Mouse (Mus musculus): ENCODE measurements around the gene Pdzk1ip1. TPM values are rescaled to one million over a fixed set of nuclear protein-coding genes. Genes with fewer than 3 reads are reported as not detected.

The Pdzk1ip1 gene
- total and polyA plus RNA-seq, 3 experiments: 0.14 TPM; not detected in 2

- TF ChIP-seq MYB (IDR thresholded peaks at IDR 0.05; ENCODE audit: low read depth, low read length): no peak
- peak; percentile 98 for TF ChIP-seq TCF12 (IDR thresholded peaks at IDR 0.05; ENCODE audit: low read depth, low read length)
- TF ChIP-seq GABPA (IDR thresholded peaks at IDR 0.05; ENCODE audit: low read depth, low read length): no peak
- no peak for TF ChIP-seq ZNF384 (IDR thresholded peaks at IDR 0.05; ENCODE audit: low read depth, low read length)
- TF ChIP-seq POLR2AphosphoS2 (IDR thresholded peaks at IDR 0.05; ENCODE audit: low read length): peak; percentile 27; the same call in 1 of the 2 replicates
- TF ChIP-seq ETS1 (IDR thresholded peaks at IDR 0.05; ENCODE audit: low read depth, low read length): peak; percentile 66
These were observed 32.1 kb upstream of the Pdzk1ip1 start, which contains the start of gene Tal1 (continued) for GRCm38 (mm10) chr4:115056371-115056920.

DNA sequence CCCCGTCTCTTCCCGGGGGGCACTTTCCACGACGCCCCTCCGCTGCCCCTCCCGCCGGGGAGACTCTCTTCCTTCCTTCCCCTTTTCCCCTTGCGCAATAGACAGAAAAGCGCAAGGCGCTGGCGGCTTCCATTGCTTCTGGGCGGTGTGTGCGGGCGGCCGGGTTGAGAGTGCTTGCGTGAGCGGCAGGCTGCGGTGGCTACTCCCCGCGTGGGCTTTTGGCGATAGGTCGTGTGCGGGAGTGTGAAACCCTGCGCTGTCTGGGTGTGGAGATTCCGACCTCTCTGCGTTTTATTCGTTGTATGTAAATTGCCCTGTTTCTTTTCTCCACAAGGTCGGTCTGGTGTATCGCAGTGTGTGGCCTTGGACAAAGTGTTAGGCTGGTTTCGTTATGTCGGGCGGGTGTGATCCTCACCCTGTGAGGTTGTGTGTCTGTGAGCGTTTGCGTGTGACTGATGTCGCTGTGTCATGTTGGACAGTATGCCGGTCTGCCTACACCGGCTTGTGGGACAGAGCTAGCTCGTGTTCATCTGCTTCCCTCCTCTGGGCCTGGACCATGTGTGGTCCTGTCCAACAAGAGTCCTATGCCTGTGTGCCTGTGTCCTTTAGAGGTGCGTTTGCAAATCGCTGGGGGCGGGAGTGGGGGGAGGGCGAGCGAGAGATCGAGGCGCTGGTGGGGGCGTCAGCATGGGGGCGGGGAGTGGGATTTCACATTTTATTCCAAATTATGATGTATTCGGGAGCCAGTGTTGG, 31.4 kb upstream of the Pdzk1ip1 start:
- DNase-seq (ENCODE audit: low read depth, low spot score): peak; percentile 88
- Histone ChIP-seq H3K36me3 (ENCODE audit: control insufficient read depth in 1 of 2, insufficient read depth in 2 of 2, low read length in 2 of 2) (peaks cover 0 to 27% of the 10 kb centered on the region in 2 experiments; a peak in 2 of 4 replicates), H3K9me3 (replicated peaks; ENCODE audit: insufficient read depth, low read length) (no peaks in the 10 kb centered on the region), H3K4me3 (ENCODE audit: control insufficient read depth in 1 of 2, insufficient read depth in 1 of 2, low read depth in 2 of 2, low read length in 2 of 2) (peak overlapping the region; percentile 73 to 97), H3K9ac (ENCODE audit: control insufficient read depth, low read depth, low read length, poor library complexity, severe bottlenecking) (peak overlapping the region; percentile 77), H3K27ac (ENCODE audit: control insufficient read depth, low read depth, low read length) (peak overlapping the region; percentile 80), H3K4me1 (ENCODE audit: control insufficient read depth in 1 of 2, insufficient read depth in 2 of 2, low read length in 2 of 2) (peaks cover 10 to 27% of the 10 kb centered on the region in 2 experiments), H3K79me2 (ENCODE audit: control insufficient read depth, insufficient read depth, low read length, poor library complexity) (peaks cover 50% of the 10 kb centered on the region), H3K27me3 (ENCODE audit: control insufficient read depth in 1 of 2, insufficient read depth in 2 of 2, low read length in 2 of 2) (no peaks in the 10 kb centered on the region)
- TF ChIP-seq BHLHE40 (IDR thresholded peaks at IDR 0.05; ENCODE audit: borderline replicate concordance, low read depth, low read length) (peak; percentile 5; the same call in 1 of the 2 replicates), ELF1 (IDR thresholded peaks at IDR 0.05; ENCODE audit: low read depth, low read length) (peak; percentile 27; the same call in 1 of the 2 replicates), EP300 (IDR thresholded peaks at IDR 0.05; ENCODE audit: low read depth in 1 of 2, low read length in 2 of 2) (peak in 1 of 2 experiments; percentile 6; a peak in 1 of 4 replicates), MYB (IDR thresholded peaks at IDR 0.05; ENCODE audit: low read depth, low read length) (peak; percentile 7; the same call in 1 of the 2 replicates), MAX (IDR thresholded peaks at IDR 0.05; ENCODE audit: low read length) (no peak; the same call in 1 of the 2 replicates), ZC3H11A (IDR thresholded peaks at IDR 0.05; ENCODE audit: low read depth, low read length) (no peak), CTCF (IDR thresholded peaks at IDR 0.05 in 2 of 3, conservative IDR thresholded peaks at IDR 0.05 in 1 of 3; ENCODE audit: control insufficient read depth in 1 of 3, insufficient read depth in 1 of 3, low read depth in 2 of 3, low read length in 3 of 3, poor library complexity in 1 of 3, severe bottlenecking in 1 of 3) (no peak), POLR2AphosphoS2 (IDR thresholded peaks at IDR 0.05; ENCODE audit: low read length) (peak; percentile 83; the same call in 1 of the 2 replicates), UBTF (IDR thresholded peaks at IDR 0.05; ENCODE audit: borderline replicate concordance, insufficient read depth, low read depth, low read length) (no peak), MAZ (IDR thresholded peaks at IDR 0.05; ENCODE audit: low read depth, low read length) (peak; percentile 97), RCOR1 (IDR thresholded peaks at IDR 0.05; ENCODE audit: low read depth, low read length) (peak; percentile 27; the same call in 1 of the 2 replicates), JUND (IDR thresholded peaks at IDR 0.05; ENCODE audit: low read depth, low read length) (no peak), MEF2A (IDR thresholded peaks at IDR 0.05; ENCODE audit: extremely low read depth, insufficient replicate concordance, low read depth, low read length, poor library complexity, severe bottlenecking) (no peak), MXI1 (IDR thresholded peaks at IDR 0.05; ENCODE audit: low read depth, low read length) (peak; percentile 85), RAD21 (IDR thresholded peaks at IDR 0.05; ENCODE audit: low read depth, low read length) (no peak), SIN3A (IDR thresholded peaks at IDR 0.05; ENCODE audit: low read length) (peak; percentile 82), E2F4 (IDR thresholded peaks at IDR 0.05; ENCODE audit: borderline replicate concordance, low read depth, low read length) (0 out of 2 replicates have a peak, but pooled peaks have one; percentile 37), GATA1 (IDR thresholded peaks at IDR 0.05; ENCODE audit: low read depth, low read length) (no peak), TAL1 (IDR thresholded peaks at IDR 0.05; ENCODE audit: low read length) (no peak), KAT2A (conservative IDR thresholded peaks at IDR 0.05; ENCODE audit: low read depth, low read length) (peak; percentile 53; the same call in 1 of the 2 replicates), NRF1 (IDR thresholded peaks at IDR 0.05; ENCODE audit: insufficient read depth, low read depth, low read length, poor library complexity, severe bottlenecking) (peak; percentile 47; the same call in 1 of the 2 replicates), TBP (IDR thresholded peaks at IDR 0.05; ENCODE audit: low read depth, low read length) (peak; percentile 36; the same call in 1 of the 2 replicates), MYC (IDR thresholded peaks at IDR 0.05; ENCODE audit: low read depth, low read length) (0 out of 2 replicates have a peak, but pooled peaks have one; percentile 22), MAFK (IDR thresholded peaks at IDR 0.05; ENCODE audit: borderline replicate concordance, low read depth, low read length) (peak; percentile 36; the same call in 1 of the 2 replicates), ZNF384 (IDR thresholded peaks at IDR 0.05; ENCODE audit: low read depth, low read length) (peak; percentile 3; the same call in 1 of the 2 replicates), TCF12 (IDR thresholded peaks at IDR 0.05; ENCODE audit: low read depth, low read length) (no peak), SMC3 (IDR thresholded peaks at IDR 0.05; ENCODE audit: low read depth, low read length) (no peak; the same call in 1 of the 2 replicates), ETS1 (IDR thresholded peaks at IDR 0.05; ENCODE audit: low read depth, low read length) (0 out of 2 replicates have a peak, but pooled peaks have one; percentile 9), POLR2AphosphoS5 (IDR thresholded peaks at IDR 0.05; ENCODE audit: borderline replicate concordance, low read depth, low read length) (peak; percentile 92; the same call in 1 of the 2 replicates)
